Mouse (Mus musculus) heart, embryonic 11.5 days (tissue): ENCODE results near the gene Ackr4. TPM values are rescaled to one million over a fixed set of nuclear protein-coding genes. Genes with fewer than 3 reads are reported as not detected.

Source experiments
- ATAC-seq: fragments of 200-750 bp; cut with Nextera tagmentation; replicated peaks from 2 replicates; pipeline ENCODE4 v1.8.0; 2017; ENCODE audit warnings: moderate library complexity; ENCODE audit not compliant: insufficient number of reproducible peaks, low FRiP score, low TSS enrichment
- H3K27ac ChIP-seq: fragments of 300-500 bp; sonication (generic); 2 replicates; pipeline ENCODE4 v1.5.1; 2014; ENCODE audit warnings: mild to moderate bottlenecking, low read depth, low read length
- H3K27me3 ChIP-seq: fragments of 300-500 bp; sonication (generic); 2 replicates; pipeline ENCODE4 v1.6.1; 2014; ENCODE audit warnings: mild to moderate bottlenecking, low read length, mixed read lengths; ENCODE audit not compliant: control insufficient read depth, insufficient read depth
- H3K36me3 ChIP-seq: fragments of 300-500 bp; sonication (generic); 2 replicates; pipeline ENCODE4 v1.6.1; 2014; ENCODE audit warnings: mild to moderate bottlenecking, low read length, moderate library complexity, mixed read lengths; ENCODE audit not compliant: control insufficient read depth, insufficient read depth
- H3K4me1 ChIP-seq: fragments of 300-500 bp; sonication (generic); 2 replicates; pipeline ENCODE4 v1.6.1; 2014; ENCODE audit warnings: low read length; ENCODE audit not compliant: control insufficient read depth, insufficient read depth
- H3K4me2 ChIP-seq: fragments of 300-500 bp; sonication (generic); 2 replicates; pipeline ENCODE4 v1.6.1; 2014; ENCODE audit warnings: mild to moderate bottlenecking, moderate library complexity
- H3K4me3 ChIP-seq: fragments of 300-500 bp; sonication (generic); 2 replicates; pipeline ENCODE4 v1.5.1; 2014; ENCODE audit warnings: low read depth, low read length
- H3K9ac ChIP-seq: fragments of 300-500 bp; sonication (generic); 2 replicates; pipeline ENCODE4 v1.6.1; 2014; ENCODE audit warnings: mild to moderate bottlenecking, low read depth, low read length, moderate library complexity
- H3K9me3 ChIP-seq: fragments of 300-500 bp; sonication (generic); replicated peaks from 2 replicates; pipeline ENCODE4 v1.6.1; 2016; ENCODE audit warnings: low read length; ENCODE audit not compliant: control insufficient read depth
- WGBS: fragments of 180-500 bp; shearing (Covaris S2); extraction: QIAGEN DNeasy Blood & Tissue Kit; methylation state at CpG from one replicate; pipeline ENCODE4 v1.1.7; 2014; ENCODE audit not compliant: insufficient replicate concordance; 5-methylcytosine and 5-hydroxymethylcytosine counted together
- polyA plus RNA-seq: library from polyadenylated mRNA; unstranded; fragments of >200 nt; fragmentation: Nextera tagmentation; extraction: Ambion mirVana; gene quantifications from 2 replicates; pipeline ENCODE4 v1.2.1, GENCODE M21; 2014

Gene Ackr4
- 0.31 and 0.48 TPM in 2 replicates for polyA plus RNA-seq

DNA sequence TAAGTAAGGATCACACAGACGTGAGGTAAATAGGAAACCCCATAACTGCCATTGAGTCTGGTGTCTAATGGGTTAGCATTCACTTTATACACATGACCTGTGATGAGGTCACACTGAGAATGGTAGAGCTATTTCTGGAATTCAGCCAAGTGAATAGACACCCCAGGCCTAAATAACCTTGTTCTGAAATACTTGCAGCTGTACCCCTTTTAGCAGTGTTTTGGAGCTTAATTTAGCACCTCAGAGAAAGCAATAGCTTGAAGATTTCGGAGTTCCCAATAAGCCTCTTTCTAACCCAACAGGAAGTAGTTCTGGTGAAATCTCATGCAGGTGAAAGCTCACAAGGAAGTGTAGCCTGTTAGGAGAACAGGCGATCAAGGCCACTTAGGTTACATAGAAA lies at the start of gene Ackr4:
Ackr4 (minus strand) TSS at position 101 of the 400 bp plus-strand sequence.
- no peak within 1 kb of the TSS for H3K9ac ChIP-seq
- no peaks in the 10 kb centered on the region for H3K36me3 ChIP-seq
- H3K4me1 ChIP-seq = peaks cover 3% of the 10 kb centered on the region
- no peak for ATAC-seq
- H3K27ac ChIP-seq = no peak within 1 kb of the TSS
- no peak within 1 kb of the TSS for H3K4me2 ChIP-seq
- H3K9me3 ChIP-seq = no peaks in the 10 kb centered on the region
- no peaks in the 10 kb centered on the region for H3K27me3 ChIP-seq
- no peak within 1 kb of the TSS for H3K4me3 ChIP-seq
- 79% methylated on average over 3 of the region's 3 CpGs for WGBS

DNA sequence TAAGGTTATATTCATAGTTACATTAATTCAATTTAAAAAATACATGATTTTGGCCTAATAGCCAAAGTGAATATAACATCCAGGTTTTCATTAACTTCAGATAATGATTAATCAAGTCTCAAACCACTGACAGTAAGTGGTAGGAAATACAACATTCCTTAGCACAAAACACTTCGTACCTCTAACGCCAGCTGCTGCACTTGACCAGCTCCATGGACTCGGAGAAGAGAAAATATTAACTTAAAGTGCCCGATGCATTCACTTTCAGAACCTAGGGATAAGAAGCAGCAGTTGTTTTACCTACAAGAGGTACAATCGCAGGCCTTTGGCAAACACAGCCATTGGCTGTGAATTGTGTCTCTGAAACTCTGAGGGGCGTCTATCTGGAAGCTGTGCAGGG lies 45.6 kb upstream of the Ackr4 start:
- Histone ChIP-seq H3K36me3 (peaks cover 19% of the 10 kb centered on the region), H3K27ac (no peak overlapping the region), H3K9me3 (no peaks in the 10 kb centered on the region), H3K9ac (no peak overlapping the region), H3K4me2 (no peak overlapping the region), H3K27me3 (no peaks in the 10 kb centered on the region), H3K4me1 (no peaks in the 10 kb centered on the region), H3K4me3 (no peak overlapping the region)
- 92% methylated on average over 6 of the region's 6 CpGs for WGBS
- no peak for ATAC-seq

DNA sequence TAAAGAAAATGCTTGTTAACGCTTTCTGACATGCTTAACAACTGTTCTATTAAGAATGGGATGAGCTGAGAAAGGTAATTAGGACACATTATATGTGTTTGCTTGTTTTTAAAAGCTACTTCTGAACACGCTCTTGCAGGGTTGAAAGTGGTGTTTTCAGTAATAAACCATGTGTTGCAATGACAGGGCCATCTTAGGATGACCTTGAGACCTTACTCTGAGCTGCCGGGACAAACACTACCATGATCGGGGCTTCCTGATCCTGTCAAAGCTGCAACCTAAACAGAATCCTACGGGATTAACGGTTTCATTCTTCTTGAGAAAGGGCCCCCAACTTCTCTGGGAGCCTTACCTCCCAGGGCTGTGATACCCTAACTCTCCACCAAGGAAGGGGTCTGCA lies 44.9 kb upstream of the Ackr4 start:
- H3K27ac ChIP-seq = no peak overlapping the region
- H3K4me1 ChIP-seq = no peaks in the 10 kb centered on the region
- no peak for ATAC-seq
- 91% methylated on average over 6 of the region's 6 CpGs for WGBS
- H3K4me3 ChIP-seq = no peak overlapping the region
- no peaks in the 10 kb centered on the region for H3K27me3 ChIP-seq
- H3K9me3 ChIP-seq = no peaks in the 10 kb centered on the region
- H3K4me2 ChIP-seq = no peak overlapping the region
- H3K9ac ChIP-seq = no peak overlapping the region
- peaks cover 21% of the 10 kb centered on the region for H3K36me3 ChIP-seq

DNA sequence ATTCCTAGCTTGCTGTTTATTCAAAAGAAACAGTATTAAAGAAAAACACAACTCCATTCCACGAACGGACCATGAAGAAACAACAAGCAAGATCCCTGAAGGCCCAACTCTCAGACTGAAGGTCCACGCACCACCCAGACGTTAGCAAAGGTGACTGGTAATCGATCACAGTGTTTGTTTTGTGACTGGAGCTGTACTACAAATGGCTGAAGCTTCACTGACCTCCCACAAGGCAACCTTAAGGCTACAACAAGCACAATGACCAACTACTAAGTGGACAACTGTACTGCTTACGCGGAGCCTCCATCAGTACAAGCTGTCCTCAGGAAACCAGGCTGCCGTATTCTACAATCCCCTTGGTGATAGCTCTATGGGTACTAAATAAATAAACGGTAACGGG lies 43.3 kb upstream of the Ackr4 start:
- peaks cover 27% of the 10 kb centered on the region for H3K36me3 ChIP-seq
- 95% methylated on average over 10 of the region's 10 CpGs for WGBS
- no peaks in the 10 kb centered on the region for H3K4me1 ChIP-seq
- no peak overlapping the region for H3K4me3 ChIP-seq
- no peaks in the 10 kb centered on the region for H3K27me3 ChIP-seq
- H3K9ac ChIP-seq = no peak overlapping the region
- no peak overlapping the region for H3K27ac ChIP-seq
- no peaks in the 10 kb centered on the region for H3K9me3 ChIP-seq
- no peak for ATAC-seq
- no peak overlapping the region for H3K4me2 ChIP-seq

DNA sequence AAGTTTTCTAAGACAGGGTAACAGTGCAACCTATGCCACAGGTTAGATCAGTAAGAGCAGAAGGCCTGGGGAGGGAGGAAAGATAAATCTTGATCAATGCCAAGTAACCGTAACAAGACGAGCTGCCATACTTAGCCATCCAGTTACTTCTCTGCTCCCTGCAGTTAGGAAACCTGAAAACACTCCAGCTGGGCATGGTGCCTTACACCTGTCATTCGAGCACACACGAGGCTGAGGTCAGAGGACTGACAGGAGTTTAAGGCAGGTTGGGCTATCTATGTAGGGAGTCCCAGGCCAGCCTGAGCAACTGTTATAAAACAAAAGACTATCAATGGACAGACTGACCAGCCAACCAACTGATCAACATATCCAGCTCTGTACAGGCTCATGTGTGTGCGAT lies 39.2 kb upstream of the Ackr4 start:
- H3K4me3 ChIP-seq = no peak overlapping the region
- 88% methylated on average over 5 of the region's 5 CpGs for WGBS
- ATAC-seq = no peak
- peaks cover 33% of the 10 kb centered on the region for H3K36me3 ChIP-seq
- no peak overlapping the region for H3K4me2 ChIP-seq
- H3K27me3 ChIP-seq = no peaks in the 10 kb centered on the region
- H3K4me1 ChIP-seq = no peaks in the 10 kb centered on the region
- H3K9me3 ChIP-seq = no peaks in the 10 kb centered on the region
- no peak overlapping the region for H3K9ac ChIP-seq
- no peak overlapping the region for H3K27ac ChIP-seq

DNA sequence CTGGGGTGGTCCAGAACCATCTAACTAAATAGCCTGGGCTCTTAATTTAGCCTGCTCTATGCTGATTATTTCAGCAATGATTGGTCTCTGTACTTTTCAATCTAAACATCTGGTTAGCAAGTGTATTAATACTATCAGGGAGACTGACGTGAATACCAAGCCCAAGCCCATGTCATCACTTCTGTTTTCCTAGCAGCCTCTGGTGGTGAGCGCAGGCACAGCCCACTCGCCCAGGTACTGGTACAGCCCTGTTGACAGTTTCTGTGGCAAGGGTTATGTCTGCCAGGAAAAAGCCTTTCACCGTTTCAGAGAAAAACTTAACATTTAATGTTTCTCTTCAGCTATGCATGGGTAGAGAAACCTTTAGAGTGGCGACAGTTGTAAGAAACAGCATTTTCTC lies 37.5 kb upstream of the Ackr4 start:
- ATAC-seq = no peak
- Histone ChIP-seq H3K4me2 (no peak overlapping the region), H3K27me3 (no peaks in the 10 kb centered on the region), H3K9me3 (no peaks in the 10 kb centered on the region), H3K27ac (no peak overlapping the region), H3K9ac (no peak overlapping the region), H3K4me1 (no peaks in the 10 kb centered on the region), H3K36me3 (peaks cover 37% of the 10 kb centered on the region), H3K4me3 (no peak overlapping the region)
- WGBS = 82% methylated on average over 5 of the region's 5 CpGs

DNA sequence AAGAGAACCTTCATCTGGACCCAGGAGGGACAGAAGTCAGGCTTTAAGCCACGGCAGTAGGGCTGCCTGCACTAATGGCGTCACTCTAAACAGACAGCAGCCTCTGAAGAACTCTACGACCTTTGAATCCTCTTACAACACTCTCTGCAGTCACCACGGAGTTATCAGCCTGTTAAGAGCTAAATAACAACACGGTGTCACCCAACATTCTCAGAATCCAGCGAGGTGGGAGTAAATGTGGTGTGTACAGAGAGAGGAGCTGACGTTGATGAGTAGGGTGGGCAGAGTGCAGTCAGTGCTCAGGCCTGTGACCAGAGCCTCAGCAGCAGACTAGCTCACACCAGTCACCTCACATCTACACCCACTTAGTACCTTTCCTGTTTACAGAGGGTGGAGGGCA lies 34.4 kb upstream of the Ackr4 start:
- no peaks in the 10 kb centered on the region for H3K9me3 ChIP-seq
- no peak overlapping the region; the same call in 1 of the 2 replicates for H3K27ac ChIP-seq
- ATAC-seq = no peak
- WGBS = 61% methylated on average over 7 of the region's 7 CpGs
- no peaks in the 10 kb centered on the region for H3K4me1 ChIP-seq
- H3K36me3 ChIP-seq = peaks cover 37% of the 10 kb centered on the region
- H3K4me3 ChIP-seq = no peak overlapping the region
- no peaks in the 10 kb centered on the region for H3K27me3 ChIP-seq
- H3K9ac ChIP-seq = no peak overlapping the region
- no peak overlapping the region for H3K4me2 ChIP-seq

DNA sequence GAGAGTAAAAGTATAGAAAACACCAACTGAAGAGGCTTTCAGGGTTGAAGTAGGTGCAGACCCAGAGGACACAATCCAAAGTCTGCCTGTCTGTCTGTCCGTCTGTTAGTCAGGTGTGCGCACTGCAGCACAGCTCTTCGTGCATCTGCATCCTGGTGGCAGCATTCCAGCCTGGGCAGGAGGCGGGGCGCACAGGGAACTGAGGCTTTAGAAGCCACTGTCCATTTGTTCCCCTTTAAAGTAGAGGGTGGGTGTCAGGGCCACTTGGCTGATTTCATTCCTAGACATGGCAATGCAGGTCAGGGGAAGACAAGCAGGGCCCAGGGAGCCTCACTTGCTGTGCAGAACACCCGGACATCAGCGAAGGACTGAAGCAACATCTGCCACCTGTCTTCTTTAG lies 30.6 kb upstream of the Ackr4 start:
- peaks cover 42% of the 10 kb centered on the region for H3K36me3 ChIP-seq
- H3K4me2 ChIP-seq = no peak overlapping the region
- ATAC-seq = no peak
- WGBS = 98% methylated on average over 7 of the region's 7 CpGs
- H3K4me1 ChIP-seq = no peaks in the 10 kb centered on the region
- H3K9me3 ChIP-seq = no peaks in the 10 kb centered on the region
- H3K9ac ChIP-seq = no peak overlapping the region
- no peak overlapping the region for H3K4me3 ChIP-seq
- no peaks in the 10 kb centered on the region for H3K27me3 ChIP-seq
- H3K27ac ChIP-seq = no peak overlapping the region

DNA sequence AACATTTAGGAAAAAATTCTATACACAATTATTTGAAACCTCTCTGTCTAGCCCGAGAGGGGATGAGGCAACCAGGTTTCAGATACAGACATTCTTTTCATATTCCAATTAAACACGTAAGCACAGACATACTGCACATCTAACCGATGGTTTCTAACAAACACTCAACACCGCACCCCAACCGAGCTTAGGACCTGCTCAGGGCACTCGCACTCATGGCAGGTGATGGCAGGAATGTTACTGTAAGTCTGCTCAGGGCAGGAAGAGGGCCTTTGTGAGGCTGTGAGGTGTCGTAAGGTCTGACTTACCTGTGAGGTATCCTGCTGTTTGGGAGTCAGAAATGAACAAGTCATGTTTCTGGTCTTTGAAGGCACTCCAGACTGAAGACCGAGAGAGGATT lies 29.8 kb upstream of the Ackr4 start:
- H3K27ac ChIP-seq = no peak overlapping the region
- no peaks in the 10 kb centered on the region for H3K27me3 ChIP-seq
- H3K36me3 ChIP-seq = peaks cover 37% of the 10 kb centered on the region
- H3K4me2 ChIP-seq = no peak overlapping the region
- H3K4me3 ChIP-seq = no peak overlapping the region
- no peaks in the 10 kb centered on the region for H3K4me1 ChIP-seq
- WGBS = 95% methylated on average over 8 of the region's 8 CpGs
- H3K9ac ChIP-seq = no peak overlapping the region
- no peak for ATAC-seq
- H3K9me3 ChIP-seq = no peaks in the 10 kb centered on the region
